Mouse (Mus musculus) thymus, postnatal 14 days (tissue): ENCODE measurements around the gene Tsga10.
"Not testable (repeated sequence)": the region's sequence is repeated elsewhere in the genome, so short reads cannot be mapped to it uniquely, and the experiment has no call there.

ENCODE experiments used
- DNase-seq: peaks from one replicate; pipeline ENCODE4 v3.0.0; 2021

Tsga10 gene

GRCm38 (mm10) chr1:37719030-37719723 lies 147.1 kb downstream of the Tsga10 start:
- DNase-seq, result peak; percentile 16

- no peak for DNase-seq
These were observed 147.7 kb downstream of the Tsga10 start for GRCm38 (mm10) chr1:37718516-37718915.

DNA sequence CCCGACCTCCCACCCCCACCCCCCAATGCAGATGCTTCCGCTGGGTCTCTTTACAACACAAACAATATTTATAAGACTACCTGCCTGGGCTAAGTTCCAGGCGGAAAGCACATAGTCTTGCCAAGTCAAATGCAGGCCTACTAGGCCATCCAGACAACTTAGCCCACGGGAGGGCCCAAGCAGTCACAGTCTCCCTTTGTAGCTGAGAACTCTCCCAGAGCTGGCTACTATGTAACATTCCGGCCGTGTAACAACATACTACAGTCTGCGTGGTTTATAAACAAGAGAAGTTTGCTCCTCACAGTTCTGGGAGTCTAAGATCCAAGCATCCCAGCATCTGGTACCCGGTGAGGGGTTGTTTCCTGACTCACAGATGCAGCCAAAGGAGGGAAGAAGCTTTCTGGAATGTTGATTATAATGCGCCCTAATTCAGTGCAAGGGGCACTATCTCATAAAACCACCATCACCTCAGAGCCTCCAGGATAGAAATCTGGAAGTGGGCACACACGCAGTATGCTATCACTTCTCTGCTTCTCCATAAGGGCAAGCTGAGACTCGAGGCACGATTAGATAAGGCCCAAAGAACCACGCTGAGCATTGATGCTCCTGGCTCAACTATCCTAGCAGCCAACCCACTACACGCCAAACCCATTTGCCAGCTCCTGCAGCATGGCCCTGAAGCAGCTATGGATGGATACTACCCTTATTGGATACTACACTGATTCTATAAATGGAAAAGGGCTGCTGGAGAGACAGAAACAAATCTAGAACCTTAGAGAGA lies 148.6 kb downstream of the Tsga10 start:
- no peak for DNase-seq

- DNase-seq, result not testable (repeated sequence)
These were observed 153.9 kb downstream of the Tsga10 start for GRCm38 (mm10) chr1:37712357-37712737.

- DNase-seq, result no peak
These were observed 154.5 kb downstream of the Tsga10 start for GRCm38 (mm10) chr1:37711596-37712356.

DNA sequence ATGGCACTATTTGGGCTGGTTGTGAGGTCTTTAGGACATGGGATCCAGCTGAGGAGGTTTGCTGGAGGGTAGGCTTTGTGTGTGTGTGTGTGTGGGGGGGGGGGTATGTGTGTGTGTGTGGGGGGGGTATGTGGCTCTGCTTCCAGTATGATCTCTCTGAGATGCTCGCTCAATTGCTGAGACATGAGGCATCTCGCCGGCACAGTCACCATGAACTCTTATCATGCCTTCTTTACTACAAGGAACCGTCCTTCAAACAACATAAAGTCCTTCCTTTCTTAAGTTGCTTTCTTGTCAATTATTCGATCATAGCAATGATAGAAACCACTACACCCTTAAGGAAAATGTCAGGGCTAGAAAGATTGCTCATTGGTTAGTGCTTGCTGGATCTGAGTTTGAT lies 155.1 kb downstream of the Tsga10 start:
- DNase-seq, result no peak

GRCm38 (mm10) chr1:37709736-37710135 lies 156.5 kb downstream of the Tsga10 start:
- DNase-seq, result no peak

DNA sequence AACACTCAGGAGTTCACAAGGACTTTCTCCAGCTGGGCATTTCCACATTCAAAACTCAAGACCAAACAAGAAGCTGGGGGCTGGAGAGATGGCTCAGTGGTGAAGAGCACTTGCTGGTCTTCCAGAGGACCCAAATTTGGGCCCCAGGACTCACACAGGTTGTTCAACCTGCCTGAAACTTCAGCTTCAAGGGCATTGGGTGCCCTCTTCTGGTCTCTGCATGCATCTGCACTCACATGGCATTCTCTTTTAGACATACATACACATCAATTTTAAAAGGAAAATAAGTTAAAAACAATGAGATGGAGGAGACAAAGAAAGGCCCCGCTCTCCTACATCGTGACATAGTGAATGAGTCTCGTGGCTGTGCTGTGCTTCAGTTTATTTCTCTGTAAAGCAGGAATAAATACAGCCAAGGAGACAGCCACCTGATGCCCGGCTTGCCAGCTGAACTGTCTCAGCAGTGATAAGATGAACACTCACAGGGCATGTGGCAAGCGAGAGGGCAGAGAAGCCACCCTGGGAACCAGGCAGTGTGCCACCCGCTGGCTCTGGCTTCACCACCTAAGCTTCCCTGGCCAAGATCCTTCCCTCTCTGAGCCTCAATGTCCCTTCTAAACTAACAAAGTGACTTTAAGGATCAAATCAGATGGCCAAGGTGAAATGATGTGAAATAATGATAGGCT lies 157.8 kb downstream of the Tsga10 start:
- no peak for DNase-seq
